Mouse (Mus musculus) thymus, adult 2 months (tissue): ENCODE data around the gene Bnipl.

Source experiments
- CTCF ChIP-seq: fragments of 200-500 bp; IDR thresholded peaks from 2 replicates; pipeline ENCODE4 v1.5.1; 2012; ENCODE audit warnings: mild to moderate bottlenecking, control low read depth, low read length, moderate library complexity, borderline replicate concordance; ENCODE audit not compliant: control insufficient read depth, poor library complexity, insufficient read depth; ENCODE audit errors: extremely low read depth
- POLR2A ChIP-seq: fragments of 200-500 bp; IDR thresholded peaks from 2 replicates; pipeline ENCODE4 v1.6.1; 2012; ENCODE audit warnings: mild to moderate bottlenecking, low read length, control low read depth, moderate library complexity; ENCODE audit not compliant: control insufficient read depth, poor library complexity, insufficient read depth; ENCODE audit errors: extremely low read depth

DNA sequence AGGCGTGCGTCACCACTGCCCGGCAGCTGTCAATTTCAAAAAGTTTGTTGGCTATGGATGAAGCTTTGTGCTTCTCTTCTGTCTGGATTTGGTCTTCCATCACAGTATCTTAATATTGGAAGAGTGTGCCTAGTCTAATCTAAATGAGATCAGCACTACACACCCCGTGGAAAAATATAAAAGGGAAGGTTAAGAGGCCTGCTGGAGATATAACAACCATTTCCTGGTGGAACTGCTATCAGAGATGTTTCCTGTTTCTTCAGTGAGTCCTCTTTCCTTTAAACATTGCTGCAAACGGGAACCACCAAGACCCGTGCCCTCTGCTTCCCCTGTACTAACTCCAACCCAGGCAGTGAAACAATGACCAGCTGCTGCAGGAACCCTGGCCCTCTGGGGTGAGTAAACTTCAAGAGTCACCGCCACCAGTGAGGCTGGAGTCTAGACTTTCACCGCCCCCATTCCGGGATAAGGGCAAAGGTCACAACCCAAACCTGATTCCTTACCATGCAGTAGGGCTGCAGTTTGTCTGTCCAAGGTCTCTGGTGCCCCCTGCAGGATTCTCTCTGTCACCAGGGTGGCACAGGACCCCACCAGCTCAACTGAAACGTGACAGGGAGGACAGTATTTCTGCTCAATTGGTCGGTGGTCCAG, 12.2 kb upstream of the Bnipl start:
- no peak for TF ChIP-seq POLR2A
- TF ChIP-seq CTCF = peak; percentile 80; the same call in 1 of the 2 replicates
